Mouse (Mus musculus) thymus, adult 2 months (tissue): ENCODE measurements at regions not wholly inside any gene's neighbourhood (a gene's known extent, or its start where the extent isn't known, plus 50 kb on each side); places are given as distances from the start of the nearest gene placed in this dataset.

Experiments
- CTCF ChIP-seq: fragments of 200-500 bp; IDR thresholded peaks from 2 replicates; pipeline ENCODE4 v1.5.1; 2012; ENCODE audit warnings: mild to moderate bottlenecking, control low read depth, low read length, moderate library complexity, borderline replicate concordance; ENCODE audit not compliant: control insufficient read depth, poor library complexity, insufficient read depth; ENCODE audit errors: extremely low read depth
- POLR2A ChIP-seq: fragments of 200-500 bp; IDR thresholded peaks from 2 replicates; pipeline ENCODE4 v1.6.1; 2012; ENCODE audit warnings: mild to moderate bottlenecking, low read length, control low read depth, moderate library complexity; ENCODE audit not compliant: control insufficient read depth, poor library complexity, insufficient read depth; ENCODE audit errors: extremely low read depth

DNA sequence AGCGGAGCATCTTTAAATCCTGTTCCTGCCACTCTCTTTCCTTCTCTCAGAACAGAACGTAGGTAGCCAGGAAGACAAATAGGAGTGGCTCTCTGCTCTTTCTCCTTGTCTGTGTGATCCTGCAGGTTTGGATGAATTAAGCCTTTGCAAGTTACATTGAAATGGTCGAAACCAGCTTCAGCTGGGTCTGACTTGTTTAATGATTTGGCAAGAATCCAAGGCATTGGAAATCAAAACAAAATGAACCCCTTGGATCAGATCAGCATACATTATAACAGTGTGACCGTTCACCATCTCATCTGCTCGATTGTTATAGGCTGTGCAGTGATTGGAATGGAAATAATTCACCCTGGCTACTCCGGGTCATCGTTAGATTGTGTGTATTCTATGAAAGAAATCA, 157.6 kb upstream of the Pmfbp1 start:
- TF ChIP-seq POLR2A (no peak), CTCF (no peak)
